Mouse (Mus musculus) retina, postnatal 7 days (tissue): ENCODE results near the gene Cog1.
"Not testable (repeated sequence)": the region's sequence is repeated elsewhere in the genome, so short reads cannot be mapped to it uniquely, and the experiment has no call there.

Experiments
- DNase-seq: peaks from one replicate; pipeline ENCODE4 v3.0.0-alpha.2; 2012; ENCODE audit warnings: low read depth, low spot score

The Cog1 gene

GRCm38 (mm10) chr11:113631862-113632261, 17.1 kb upstream of the Cog1 start:
- DNase-seq: no peak

DNA sequence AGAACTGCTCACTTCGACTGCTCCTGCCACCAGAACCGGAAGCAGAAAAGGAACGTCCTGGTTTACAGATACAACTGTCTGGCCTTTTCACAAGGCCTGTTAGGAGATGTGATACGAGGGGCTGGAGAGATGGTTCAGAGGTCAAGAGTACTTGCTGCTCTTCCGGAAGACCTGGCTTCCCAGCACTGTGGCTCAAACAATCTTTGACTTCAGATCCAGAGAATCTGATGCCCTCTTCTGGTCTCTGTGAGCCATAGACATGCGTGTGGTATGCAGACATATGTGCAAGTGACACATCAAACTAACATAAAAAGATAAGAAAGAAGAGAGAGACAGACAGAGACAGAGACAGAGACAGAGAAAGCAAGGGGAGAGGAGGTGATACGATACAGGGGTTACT, 16.7 kb upstream of the Cog1 start:
- no peak for DNase-seq

DNA sequence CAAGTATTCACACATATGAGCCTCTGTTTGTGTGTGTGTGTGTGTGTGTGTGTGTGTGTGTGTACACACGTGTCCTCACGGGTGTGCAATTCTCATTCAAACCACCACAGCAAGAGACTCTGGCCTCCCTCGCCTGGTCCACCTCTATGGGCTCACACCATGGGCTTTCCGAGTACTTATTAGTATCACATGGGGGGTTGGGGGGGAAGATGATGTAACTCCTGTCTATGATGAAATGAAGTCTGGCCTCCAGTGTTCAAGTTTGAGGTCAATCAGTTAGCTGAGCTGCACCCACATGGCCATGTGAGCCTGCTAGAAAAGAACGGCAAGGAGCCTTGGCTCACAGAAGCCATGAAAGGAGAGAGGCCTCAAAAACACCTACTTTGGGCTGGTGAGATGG, 15.6 kb upstream of the Cog1 start:
- no peak for DNase-seq

- DNase-seq: no peak
Measured at GRCm38 (mm10) chr11:113634699-113635121, 14.3 kb upstream of the Cog1 start.

DNA sequence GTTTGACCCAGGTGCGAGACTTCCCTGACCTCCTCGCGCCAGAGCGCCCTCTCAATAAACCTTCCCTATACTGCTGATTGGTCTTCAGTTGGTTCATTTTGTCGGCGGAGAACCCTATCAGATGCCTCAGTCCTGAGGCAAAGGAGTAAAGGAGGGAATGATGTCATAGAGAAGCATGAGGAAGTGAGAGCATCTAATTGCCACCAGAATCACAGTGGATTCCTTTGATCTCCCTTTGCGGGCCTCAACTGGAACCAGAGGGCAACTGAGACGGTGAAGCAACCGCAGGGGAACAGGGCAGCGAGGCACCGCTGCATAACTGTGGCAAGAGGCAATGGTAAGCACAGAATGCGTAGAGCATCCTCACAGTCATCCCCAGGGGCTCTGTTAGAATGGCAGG, 10.3 kb upstream of the Cog1 start:
- DNase-seq: no peak

DNA sequence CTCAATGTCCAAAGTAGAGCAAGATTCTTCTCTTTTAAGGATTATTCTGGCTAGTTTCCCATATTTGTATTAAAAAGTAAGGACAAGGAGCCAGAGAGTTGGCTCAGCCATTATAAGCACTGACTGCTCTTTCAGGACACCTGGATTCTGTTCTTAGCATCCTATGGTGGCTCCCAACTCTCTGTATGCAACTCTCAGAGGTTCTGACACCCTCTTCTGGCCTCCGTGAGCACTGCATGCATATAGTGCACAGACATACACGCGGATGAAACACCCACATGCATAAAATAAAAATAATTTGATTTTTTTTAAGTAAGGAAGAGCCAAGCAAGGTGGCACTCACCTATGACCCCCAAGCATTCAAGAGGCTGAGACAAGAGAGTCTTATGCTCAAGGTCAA, 3.8 kb upstream of the Cog1 start:
- no peak for DNase-seq

DNA sequence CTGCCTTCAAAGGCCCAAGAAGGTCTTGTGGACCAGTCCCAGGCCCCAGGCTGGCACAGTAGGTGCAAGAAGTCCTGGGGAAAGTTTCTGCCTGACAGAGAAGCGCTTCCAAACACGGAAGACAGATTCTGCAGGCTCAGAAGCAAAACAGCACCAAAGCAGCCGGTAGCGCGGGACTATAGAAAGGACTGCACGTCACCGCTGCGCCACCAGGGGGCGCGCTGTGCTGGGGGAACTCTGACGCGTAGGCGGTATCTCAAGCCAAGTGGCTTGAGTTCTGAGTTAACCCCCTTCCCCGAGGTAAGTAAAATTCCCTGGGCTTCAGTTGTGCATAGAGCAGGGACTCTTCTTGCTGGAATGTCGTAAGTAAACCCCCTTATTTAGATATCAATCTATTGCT, 817 bp upstream of the Cog1 start:
- peak; percentile 67 for DNase-seq

DNA sequence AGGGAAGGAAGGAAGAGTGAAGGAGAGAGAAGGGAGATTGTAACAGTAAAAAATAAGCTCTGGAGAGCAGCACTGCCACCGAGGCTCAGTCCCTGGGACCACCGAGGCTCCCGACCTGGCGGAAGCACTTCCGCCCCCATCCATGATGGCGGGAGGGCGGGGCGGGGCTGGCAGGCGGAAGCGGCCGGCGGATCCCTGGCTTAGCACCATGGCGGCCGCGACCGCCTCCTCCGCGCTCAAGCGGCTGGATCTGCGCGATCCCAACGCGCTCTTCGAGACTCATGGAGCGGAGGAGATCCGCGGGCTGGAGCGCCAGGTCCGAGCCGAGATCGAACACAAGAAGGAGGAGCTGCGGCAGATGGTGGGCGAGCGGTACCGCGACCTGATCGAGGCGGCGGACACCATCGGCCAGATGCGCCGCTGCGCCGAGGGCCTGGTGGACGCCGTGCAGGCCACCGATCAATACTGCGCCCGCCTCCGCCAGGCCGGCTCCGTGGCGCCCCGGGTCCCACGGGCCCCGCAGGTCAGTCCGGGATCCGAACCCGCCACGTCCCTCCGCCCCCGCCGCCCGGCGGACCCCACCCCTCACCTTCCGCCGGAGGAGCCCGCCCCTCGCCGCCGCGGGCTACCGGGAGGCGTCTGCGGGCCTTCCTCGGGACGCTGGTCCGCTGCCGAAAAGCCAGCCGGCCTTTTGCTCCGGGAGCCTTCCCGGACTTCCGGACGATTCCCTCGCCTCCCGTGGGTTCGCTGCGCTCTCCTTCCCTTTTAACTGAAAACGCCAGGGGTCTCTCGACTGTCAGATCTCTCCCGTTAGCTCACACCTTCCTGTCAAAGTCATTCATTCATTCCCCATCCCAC, 613 bp downstream of the Cog1 start, which contains the start of gene Slc39a11:
Gene Slc39a11 (minus strand): TSS at position 727 of the 858 bp plus-strand sequence.
- DNase-seq: peak; percentile 64

GRCm38 (mm10) chr11:113651206-113651906, 2.4 kb downstream of the Cog1 start:
- DNase-seq: no peak

- peak; percentile 65 for DNase-seq
Measured at GRCm38 (mm10) chr11:113651907-113652273, 2.9 kb downstream of the Cog1 start.

DNA sequence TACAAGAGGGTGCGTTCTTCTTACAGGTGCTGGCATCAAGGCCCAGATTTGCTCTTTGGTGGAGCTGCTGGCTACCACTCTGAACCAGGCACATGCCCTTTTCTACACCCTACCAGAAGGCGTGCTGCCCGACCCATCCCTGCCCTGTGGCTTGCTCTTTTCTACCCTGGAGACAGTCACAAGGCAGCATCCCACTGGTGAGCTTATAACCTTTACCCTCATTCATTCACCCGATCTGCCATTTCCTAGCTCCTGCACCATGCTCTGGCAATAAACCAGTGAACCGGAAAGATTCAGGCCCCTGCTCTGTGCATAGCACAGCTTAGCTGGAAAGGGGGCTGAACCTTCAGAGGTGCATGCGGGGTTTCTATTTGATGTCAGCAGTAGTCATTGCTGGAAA, 3.5 kb downstream of the Cog1 start:
- DNase-seq: no peak

GRCm38 (mm10) chr11:113654105-113654504, 5.1 kb downstream of the Cog1 start:
- no peak for DNase-seq

- DNase-seq: no peak
Measured at GRCm38 (mm10) chr11:113654561-113655270, 5.7 kb downstream of the Cog1 start.

- no peak for DNase-seq
Measured at GRCm38 (mm10) chr11:113656511-113656932, 7.6 kb downstream of the Cog1 start.

- DNase-seq: no peak
Measured at GRCm38 (mm10) chr11:113657221-113657620, 8.3 kb downstream of the Cog1 start.

DNA sequence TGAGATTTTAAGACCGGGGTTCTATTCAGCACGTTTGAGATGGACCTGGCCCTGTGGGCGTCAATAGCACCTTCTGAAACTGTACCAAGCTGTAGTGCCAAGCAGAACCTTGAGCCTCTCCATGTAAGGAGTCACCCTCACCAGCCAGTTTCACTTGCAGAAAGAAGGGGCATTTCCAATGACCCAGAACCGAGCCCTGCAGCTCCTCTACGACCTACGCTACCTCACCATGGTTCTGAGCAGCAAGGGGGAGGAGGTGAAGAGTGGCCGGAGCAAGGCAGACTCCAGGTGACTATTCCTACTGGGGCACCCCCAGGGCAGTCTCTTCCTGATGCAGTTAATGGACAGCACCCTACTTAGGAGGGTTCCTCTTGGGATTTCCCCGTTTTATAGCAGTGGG, 9.3 kb downstream of the Cog1 start:
- DNase-seq: no peak

GRCm38 (mm10) chr11:113658763-113659162, 9.8 kb downstream of the Cog1 start:
- no peak for DNase-seq

- DNase-seq: not testable (repeated sequence)
Measured at GRCm38 (mm10) chr11:113660213-113660612, 11.2 kb downstream of the Cog1 start.

DNA sequence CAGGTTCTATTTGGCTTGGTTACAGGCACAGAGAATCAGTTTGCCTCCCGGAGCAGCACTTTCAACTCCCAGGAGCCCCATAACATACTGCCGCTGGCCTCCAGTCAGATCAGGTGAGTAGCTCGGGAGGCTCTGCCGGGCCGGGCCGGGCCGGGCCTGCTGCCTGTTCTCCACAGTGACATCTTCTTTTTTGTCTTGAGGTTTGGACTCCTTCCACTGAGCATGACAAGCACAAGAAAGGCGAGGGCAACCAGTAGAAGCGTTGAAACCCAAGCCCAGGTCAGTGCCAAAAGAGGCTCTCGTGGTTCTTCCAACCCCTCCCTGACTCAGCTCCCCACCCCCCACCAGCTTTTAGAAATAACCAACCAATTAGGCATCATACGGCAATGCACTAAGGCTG, 12.0 kb downstream of the Cog1 start:
- no peak for DNase-seq

DNA sequence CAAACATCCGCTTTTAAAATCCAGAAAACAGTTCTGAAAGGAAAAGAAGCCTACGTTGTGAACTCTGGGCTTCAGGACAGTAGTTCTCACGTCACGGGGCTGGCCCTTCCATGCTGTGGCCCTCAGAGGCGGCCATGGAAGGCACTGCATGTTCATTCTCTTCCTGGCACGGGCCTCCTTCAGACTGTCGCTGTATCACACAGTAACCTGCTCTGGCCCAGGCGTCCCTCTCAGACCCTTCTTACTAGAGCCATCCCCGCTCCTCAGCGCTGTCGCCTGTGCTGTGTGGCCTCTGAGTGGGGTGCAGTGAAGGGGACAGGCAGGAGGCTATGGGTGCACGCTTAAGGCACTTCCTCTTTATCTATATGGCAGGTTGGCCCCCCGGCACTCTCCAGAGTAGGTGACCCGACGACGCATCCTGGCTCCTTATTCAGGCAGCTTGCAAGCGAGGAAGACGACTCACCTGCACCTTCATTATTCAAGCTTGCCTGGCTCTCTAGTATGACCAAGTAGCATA, 12.9 kb downstream of the Cog1 start:
- DNase-seq: no peak

DNA sequence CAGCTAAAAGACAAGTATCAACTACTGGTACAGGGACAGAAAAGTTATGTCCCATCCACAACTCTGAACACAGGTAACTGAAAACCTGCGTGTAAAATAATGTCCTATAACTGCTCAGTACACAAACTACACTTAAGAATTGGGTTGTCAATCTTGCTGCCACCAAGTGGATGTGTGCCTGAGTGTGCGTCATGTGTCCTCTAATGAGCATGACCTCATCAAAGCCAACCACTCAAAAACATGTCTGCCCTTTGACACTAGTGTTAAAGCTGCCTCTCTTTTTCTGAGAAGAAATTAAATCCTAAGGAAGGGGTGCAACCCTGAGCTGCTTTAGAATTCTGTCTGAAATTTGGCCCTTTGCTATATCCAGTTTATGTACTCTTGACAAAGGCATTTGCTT, 15.3 kb downstream of the Cog1 start:
- DNase-seq: no peak

DNA sequence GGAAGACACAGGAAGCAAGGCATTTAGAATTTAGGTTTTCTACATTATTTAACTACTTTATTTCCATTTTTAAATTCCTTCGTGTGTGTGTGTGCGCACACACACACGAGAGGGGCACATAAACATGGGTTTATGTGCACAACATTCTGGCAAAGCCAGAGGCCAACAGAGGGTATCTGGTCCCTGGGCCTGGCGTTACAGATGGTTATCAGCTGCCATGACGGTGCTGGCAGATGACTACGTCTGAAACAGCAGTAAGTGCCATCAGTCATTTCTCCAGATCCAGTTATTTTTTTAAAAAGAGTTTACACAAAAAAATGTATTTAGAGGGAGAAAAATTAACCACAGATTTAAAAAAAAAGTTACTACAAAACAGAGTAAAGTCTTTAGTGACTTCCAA, 17.2 kb downstream of the Cog1 start:
- no peak for DNase-seq
